Mouse (Mus musculus) neural tube, embryonic 14.5 days (tissue): ENCODE measurements around the gene Rhot2. TPM values are rescaled to one million over a fixed set of nuclear protein-coding genes. Genes with fewer than 3 reads are reported as not detected.

Experiments
- ATAC-seq: fragments of 200-750 bp; cut with Nextera tagmentation; 2 replicates; pipeline ENCODE4 v1.8.0; 2017; ENCODE audit warnings: low read depth, mild to moderate bottlenecking, moderate TSS enrichment, moderate library complexity
- H3K27ac ChIP-seq: fragments of 300-500 bp; sonication (generic); 2 replicates; pipeline ENCODE4 v1.5.1; 2014; ENCODE audit warnings: low read depth, mild to moderate bottlenecking, control low read depth, low read length, moderate library complexity, mixed read lengths
- H3K27me3 ChIP-seq: fragments of 300-500 bp; sonication (generic); 2 replicates; pipeline ENCODE4 v1.6.1; 2014; ENCODE audit warnings: low read length; ENCODE audit not compliant: control insufficient read depth, insufficient read depth
- H3K36me3 ChIP-seq: fragments of 300-500 bp; sonication (generic); 2 replicates; pipeline ENCODE4 v1.6.1; 2014; ENCODE audit warnings: low read length, mixed read lengths; ENCODE audit not compliant: control insufficient read depth, insufficient read depth
- H3K4me1 ChIP-seq: fragments of 300-500 bp; sonication (generic); 2 replicates; pipeline ENCODE4 v1.6.1; 2014; ENCODE audit warnings: low read length; ENCODE audit not compliant: control insufficient read depth, insufficient read depth
- H3K4me2 ChIP-seq: fragments of 300-500 bp; sonication (generic); 2 replicates; pipeline ENCODE4 v1.6.1; 2014; ENCODE audit warnings: mild to moderate bottlenecking, low read depth, low read length, control low read depth
- H3K4me3 ChIP-seq: fragments of 300-500 bp; sonication (generic); 2 replicates; pipeline ENCODE4 v1.5.1; 2014; ENCODE audit warnings: low read depth, low read length, control low read depth, mixed read lengths
- H3K9ac ChIP-seq: fragments of 300-500 bp; sonication (generic); replicated peaks from 2 replicates; pipeline ENCODE4 v1.6.1; 2014; ENCODE audit warnings: low read depth, mild to moderate bottlenecking, control low read depth, low read length, mixed read lengths
- H3K9me3 ChIP-seq: fragments of 300-500 bp; sonication (generic); 2 replicates; pipeline ENCODE4 v1.6.1; 2016; ENCODE audit warnings: low read length; ENCODE audit not compliant: control insufficient read depth
- WGBS: fragments of 180-500 bp; shearing (Covaris S2); extraction: QIAGEN DNeasy Blood & Tissue Kit; methylation state at CpG from one replicate; pipeline ENCODE4 v1.1.7; 2014; 5-methylcytosine and 5-hydroxymethylcytosine counted together
- polyA plus RNA-seq: library from polyadenylated mRNA; unstranded; fragments of >200 nt; fragmentation: Nextera tagmentation; extraction: Ambion mirVana; gene quantifications from 2 replicates; pipeline ENCODE4 v1.2.1, GENCODE M21; 2014

The Rhot2 gene
- polyA plus RNA-seq, 1 experiment from 2014 or later, result 10.4 TPM

GRCm38 (mm10) chr17:25806507-25806906, 38.1 kb downstream of the Rhot2 start:
- ATAC-seq, result no peak
- H3K9ac ChIP-seq, result no peak overlapping the region
- WGBS, result 76% methylated on average over 4 of the region's 4 CpGs

GRCm38 (mm10) chr17:25802825-25803517, 41.7 kb downstream of the Rhot2 start:
- Histone ChIP-seq H3K4me3 (no peak overlapping the region), H3K9me3 (no peaks in the 10 kb centered on the region), H3K4me1 (peaks cover 13% of the 10 kb centered on the region), H3K36me3 (no peaks in the 10 kb centered on the region), H3K4me2 (peak overlapping the region; percentile 19; the same call in 1 of the 2 replicates), H3K27me3 (no peaks in the 10 kb centered on the region), H3K9ac (peak overlapping the region; percentile 1; the same call in 1 of the 2 replicates), H3K27ac (peak overlapping the region; percentile 73)
- peak; percentile 89 for ATAC-seq
- 9% methylated on average over 10 of the region's 10 CpGs for WGBS

More at GRCm38 (mm10) chr17:25806507-25806906, 38.1 kb downstream of the Rhot2 start:
- Histone ChIP-seq H3K4me2 (no peak overlapping the region), H3K36me3 (no peaks in the 10 kb centered on the region), H3K27ac (no peak overlapping the region), H3K9me3 (no peaks in the 10 kb centered on the region), H3K4me3 (no peak overlapping the region), H3K4me1 (peaks cover 28% of the 10 kb centered on the region), H3K27me3 (no peaks in the 10 kb centered on the region)

DNA sequence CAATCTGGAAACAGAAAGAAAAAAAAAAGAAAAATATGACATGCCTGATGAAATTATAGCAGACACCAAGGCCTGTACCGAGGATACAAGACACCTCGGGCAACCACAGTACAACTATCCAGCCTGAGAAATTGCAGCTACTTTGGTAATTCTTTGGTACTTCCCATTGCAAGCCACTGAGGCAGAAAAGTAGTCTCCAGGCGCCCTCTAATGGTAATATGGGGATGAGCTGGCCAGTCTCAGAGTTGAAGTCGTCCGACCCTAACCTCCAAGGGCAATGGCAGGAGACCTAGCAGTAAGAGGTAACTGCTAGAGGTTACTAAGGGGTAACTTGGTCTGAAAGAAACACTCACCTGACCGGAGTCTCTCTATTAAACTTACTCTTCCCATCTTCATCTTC, 43.6 kb downstream of the Rhot2 start:
- H3K27ac ChIP-seq, result no peak overlapping the region
- H3K36me3 ChIP-seq, result no peaks in the 10 kb centered on the region
- H3K4me1 ChIP-seq, result peaks cover 22% of the 10 kb centered on the region
- no peak overlapping the region for H3K9ac ChIP-seq
- 8% methylated on average over 6 of the region's 6 CpGs for WGBS
- no peak overlapping the region for H3K4me2 ChIP-seq
- no peak for ATAC-seq
- H3K4me3 ChIP-seq, result no peak overlapping the region
- H3K9me3 ChIP-seq, result no peaks in the 10 kb centered on the region
- H3K27me3 ChIP-seq, result no peaks in the 10 kb centered on the region

- Histone ChIP-seq H3K36me3 (no peaks in the 10 kb centered on the region), H3K4me3 (peak within 1 kb of the TSS; percentile 49), H3K9me3 (no peaks in the 10 kb centered on the region), H3K27me3 (no peaks in the 10 kb centered on the region), H3K4me2 (peak within 1 kb of the TSS; percentile 69), H3K27ac (peak within 1 kb of the TSS; percentile 50), H3K9ac (peak within 1 kb of the TSS; percentile 44), H3K4me1 (peaks cover 22% of the 10 kb centered on the region)
- ATAC-seq, result peak; percentile 75; the same call in 1 of the 2 replicates
- 0% methylated on average over 33 of the region's 35 CpGs for WGBS
Observed at GRCm38 (mm10) chr17:25796951-25797369, 47.7 kb downstream of the Rhot2 start, which contains the start of gene Metrn. TSS of gene Metrn (minus strand) at chr17:25797136.

GRCm38 (mm10) chr17:25796211-25796771, 48.4 kb downstream of the Rhot2 start:
- Histone ChIP-seq H3K4me3 (peak overlapping the region; percentile 49), H3K4me1 (peaks cover 26% of the 10 kb centered on the region)

DNA sequence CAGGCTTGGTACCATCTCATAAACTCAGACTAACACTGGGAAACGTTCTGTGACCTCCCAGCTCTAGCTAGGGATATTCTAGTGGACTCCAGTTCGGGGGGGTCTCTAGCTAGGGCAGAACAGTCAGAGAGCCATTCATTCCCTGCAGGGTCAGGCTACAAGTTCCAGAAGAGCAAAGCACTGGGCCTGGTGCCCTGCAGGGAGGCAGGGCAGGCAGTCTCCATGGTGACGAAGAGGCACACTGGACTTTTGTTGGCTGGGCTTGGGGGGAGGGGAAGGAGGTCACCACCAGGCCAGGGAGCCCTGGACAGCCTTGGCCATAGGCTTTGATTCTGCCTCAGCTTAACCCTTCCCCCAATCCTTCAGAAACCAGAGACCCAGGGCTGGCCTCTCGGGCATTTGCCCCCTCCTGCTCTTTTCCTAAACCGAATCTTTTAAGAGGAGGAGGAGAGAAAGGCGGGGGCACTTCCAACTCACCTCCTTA, 49.0 kb downstream of the Rhot2 start, which contains the start of gene AC134908.4:
AC134908.4 (minus strand) TSS at position 51 of the 484 bp plus-strand sequence.
- peak within 1 kb of the TSS; percentile 49 for H3K4me3 ChIP-seq
- peaks cover 32% of the 10 kb centered on the region for H3K4me1 ChIP-seq
- no peaks in the 10 kb centered on the region for H3K9me3 ChIP-seq
- peak within 1 kb of the TSS; percentile 69 for H3K4me2 ChIP-seq
- 8% methylated on average over 6 of the region's 6 CpGs for WGBS
- H3K9ac ChIP-seq, result peak within 1 kb of the TSS; percentile 44
- H3K27ac ChIP-seq, result peak within 1 kb of the TSS; percentile 57
- peak; percentile 12; the same call in 1 of the 2 replicates for ATAC-seq
- H3K36me3 ChIP-seq, result no peaks in the 10 kb centered on the region
- H3K27me3 ChIP-seq, result no peaks in the 10 kb centered on the region

More at GRCm38 (mm10) chr17:25796211-25796771, 48.4 kb downstream of the Rhot2 start:
- under 1% methylated on average over 37 of the region's 37 CpGs for WGBS
- no peak for ATAC-seq
- Histone ChIP-seq H3K4me2 (peak overlapping the region; percentile 69), H3K27ac (peak overlapping the region; percentile 50), H3K9me3 (no peaks in the 10 kb centered on the region), H3K9ac (peak overlapping the region; percentile 44), H3K36me3 (no peaks in the 10 kb centered on the region), H3K27me3 (no peaks in the 10 kb centered on the region)

DNA sequence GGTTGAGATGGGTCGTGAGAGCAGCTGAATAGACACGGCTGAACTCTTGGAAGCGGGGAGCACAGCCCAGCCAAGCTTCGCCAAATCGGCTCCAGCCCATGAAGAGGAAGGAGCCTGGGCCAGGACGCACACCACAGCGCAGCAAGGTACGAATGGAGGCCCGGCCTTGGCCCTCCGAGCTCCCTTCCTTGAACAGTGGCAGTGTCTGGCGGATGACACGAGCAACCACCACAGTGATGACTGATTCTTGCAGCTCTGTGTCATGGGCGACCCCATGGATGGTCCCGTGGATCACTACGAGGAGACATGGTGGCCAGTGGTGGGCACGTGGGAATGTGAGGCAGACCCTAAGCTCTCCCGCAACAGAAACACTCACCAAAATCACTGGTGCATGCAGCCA, 49.7 kb downstream of the Rhot2 start:
- peak overlapping the region; percentile 20 for H3K4me3 ChIP-seq
- H3K4me2 ChIP-seq, result peak overlapping the region; percentile 69
- H3K27me3 ChIP-seq, result no peaks in the 10 kb centered on the region
- peak overlapping the region; percentile 57 for H3K27ac ChIP-seq
- no peaks in the 10 kb centered on the region for H3K36me3 ChIP-seq
- H3K9me3 ChIP-seq, result no peaks in the 10 kb centered on the region
- no peak for ATAC-seq
- WGBS, result 42% methylated on average over 17 of the region's 17 CpGs
- H3K9ac ChIP-seq, result 0 out of 2 replicates have a peak overlapping the region, but pooled peaks have one; percentile 44
- H3K4me1 ChIP-seq, result peaks cover 34% of the 10 kb centered on the region

DNA sequence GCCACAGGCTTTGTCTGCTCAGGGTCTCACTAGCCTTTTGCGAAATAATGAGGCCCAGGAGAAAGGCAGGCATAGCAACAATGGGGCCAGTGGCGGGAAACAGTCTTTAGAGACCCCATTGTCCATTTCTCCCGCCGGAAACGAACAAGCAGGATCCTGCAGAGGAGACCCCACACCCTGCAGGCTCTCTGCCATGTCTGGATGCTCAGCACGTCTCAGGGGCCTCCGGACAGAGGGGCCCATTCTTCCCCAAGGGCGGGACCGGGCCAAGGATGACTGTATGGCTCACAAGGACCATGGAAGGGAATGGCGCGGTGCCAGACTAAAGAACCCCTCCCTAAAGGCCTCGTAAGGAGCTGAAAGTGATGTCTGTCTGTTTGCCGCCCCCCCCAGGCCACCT, 50.5 kb downstream of the Rhot2 start:
- WGBS, result 17% methylated on average over 13 of the region's 13 CpGs
- H3K27ac ChIP-seq, result peak overlapping the region; percentile 17; the same call in 1 of the 2 replicates
- peaks cover 34% of the 10 kb centered on the region for H3K4me1 ChIP-seq

GRCm38 (mm10) chr17:25792615-25793014, 52.0 kb downstream of the Rhot2 start, which contains the start of gene Fam173a:
TSS of gene Fam173a (minus strand) at chr17:25792901.
- Histone ChIP-seq H3K27ac (peak within 1 kb of the TSS; percentile 91), H3K27me3 (no peaks in the 10 kb centered on the region), H3K36me3 (no peaks in the 10 kb centered on the region; the same call in 1 of the 2 replicates), H3K4me3 (peak within 1 kb of the TSS; percentile 75), H3K4me1 (peaks cover 34% of the 10 kb centered on the region), H3K9ac (peak within 1 kb of the TSS; percentile 78), H3K4me2 (peak within 1 kb of the TSS; percentile 77), H3K9me3 (no peaks in the 10 kb centered on the region)
- 0% methylated on average over 14 of the region's 14 CpGs for WGBS
- peak; percentile 52 for ATAC-seq

More for the DNA sequence above, 50.5 kb downstream of the Rhot2 start:
- Histone ChIP-seq H3K9ac (no peak overlapping the region), H3K27me3 (no peaks in the 10 kb centered on the region), H3K9me3 (no peaks in the 10 kb centered on the region), H3K4me3 (no peak overlapping the region), H3K36me3 (no peaks in the 10 kb centered on the region; the same call in 1 of the 2 replicates), H3K4me2 (peak overlapping the region; percentile 69; the same call in 1 of the 2 replicates)
- ATAC-seq, result no peak
